Comparison of ENCODE assay signal across 7 mouse cellular contexts in the genomic region with DNA sequence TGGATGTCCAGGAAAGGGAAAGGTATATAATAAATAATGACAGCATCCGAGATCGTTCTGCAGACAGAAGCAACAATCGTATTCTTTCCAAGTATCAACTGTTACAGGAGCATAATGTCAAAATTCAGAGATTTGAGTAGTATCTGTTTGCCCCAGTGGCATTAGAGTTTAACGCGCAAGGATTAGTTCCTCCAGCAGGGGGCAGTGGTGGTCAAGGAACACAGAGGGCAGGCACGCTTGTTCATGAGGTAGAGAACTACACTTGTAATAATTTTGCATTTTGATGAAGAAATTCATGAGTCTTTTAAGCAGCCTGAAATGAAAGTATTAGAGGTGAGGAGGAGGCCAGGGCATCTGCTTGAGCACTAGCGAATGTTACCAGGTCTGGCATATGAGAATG. TPM values are rescaled to one million over a fixed set of nuclear protein-coding genes. Genes with fewer than 3 reads are reported as not detected.
DNase-seq lines count a peak whose midpoint lies in the region; ATAC-seq and TF ChIP-seq lines count a peak whose summit lies in the region.

No protein-coding gene starts in this region.

- no peak overlapping the region for H3K4me2 ChIP-seq in midbrain, embryonic 11.5 days

- intact Hi-C loops in heart, postnatal 14 days (cut with DNase I), result loop anchor here (1.0 to 10.0 kb wide), 3 partner anchors 62 to 678 kb away; no protein-coding TSS in a partner anchor

- no peak overlapping the region for H3K27ac ChIP-seq in ES-E14 (ENCODE audit: insufficient read depth, low read depth, low read length, poor library complexity, severe bottlenecking)
- no peak overlapping the region for H3K27ac ChIP-seq in midbrain, embryonic 11.5 days (ENCODE audit: low read depth, low read length)
- no peak overlapping the region for H3K27ac ChIP-seq in spleen, adult 2 months (ENCODE audit: insufficient read depth, low read length)

- 12% methylated on average over 7 of the region's 7 CpGs for WGBS in midbrain, embryonic 11.5 days
- WGBS in spleen, adult 2 months, result 6% methylated on average over 7 of the region's 7 CpGs

- peaks cover 0 to 6% of the 10 kb centered on the region in 2 experiments; a peak in 1 of 4 replicates for H3K4me1 ChIP-seq in ES-E14 (ENCODE audit: control insufficient read depth in 2 of 2, insufficient read depth in 2 of 2, low read length in 2 of 2, poor library complexity in 1 of 2)
- no peaks in the 10 kb centered on the region for H3K4me1 ChIP-seq in midbrain, embryonic 11.5 days (ENCODE audit: control insufficient read depth, insufficient read depth, low read length)
- no peaks in the 10 kb centered on the region for H3K4me1 ChIP-seq in spleen, adult 2 months (ENCODE audit: control insufficient read depth, insufficient read depth, insufficient read length)

- H3K9ac ChIP-seq in ES-E14 (ENCODE audit: insufficient read depth, low read depth, low read length, poor library complexity, severe bottlenecking), result no peak overlapping the region
- H3K9ac ChIP-seq in midbrain, embryonic 11.5 days (ENCODE audit: low read length), result no peak overlapping the region

- in situ Hi-C loops in ES-E14 (cut with MboI; ENCODE audit: low sequenced_read_pairs in 2 of 2, unreplicated experiment in 2 of 2), result loop anchor here (10.0 kb wide), 1 partner anchor 118 kb away; no protein-coding TSS in a partner anchor

- TF ChIP-seq POLR2A in spleen, adult 2 months (IDR thresholded peaks at IDR 0.05; ENCODE audit: low read depth, low read length), result no peak

- no peaks in the 10 kb centered on the region for H3K36me3 ChIP-seq in ES-E14 (ENCODE audit: control insufficient read depth, insufficient read depth, low read length, poor library complexity, severe bottlenecking)
- no peaks in the 10 kb centered on the region for H3K36me3 ChIP-seq in midbrain, embryonic 11.5 days (ENCODE audit: control insufficient read depth, insufficient read depth, low read length)
- no peaks in the 10 kb centered on the region for H3K36me3 ChIP-seq in spleen, adult 2 months (ENCODE audit: control insufficient read depth, insufficient read depth, low read length)

- no peaks in the 10 kb centered on the region for H3K27me3 ChIP-seq in midbrain, embryonic 11.5 days (ENCODE audit: control insufficient read depth, insufficient read depth, low read length)
- no peaks in the 10 kb centered on the region for H3K27me3 ChIP-seq in spleen, adult 2 months (ENCODE audit: control insufficient read depth, insufficient read depth, low read length)

- DNase-seq in ES-E14 (ENCODE audit: low read depth, low spot score), result no peak
- peak; percentile 45 for DNase-seq in adrenal gland, adult 8-10 months
- peak; percentile 83 for DNase-seq in embryo, embryonic 9.5 days (ENCODE audit: extremely low spot score)
- DNase-seq in heart, postnatal 14 days, result peak; percentile 84 to 91
- DNase-seq in left cerebral cortex, adult 11 months (ENCODE audit: low spot score), result peak; percentile 57
- peak; percentile 98 for DNase-seq in midbrain, embryonic 11.5 days (ENCODE audit: low spot score, missing footprints)
- peak; percentile 40 to 74 for DNase-seq in spleen, adult 2 months (ENCODE audit: low read depth in 1 of 2, low spot score in 2 of 2)

- TF ChIP-seq CTCF in spleen, adult 2 months (IDR thresholded peaks at IDR 0.05; ENCODE audit: extremely low read depth, insufficient read depth, insufficient read length, insufficient replicate concordance), result peak; percentile 76; the same call in 1 of the 2 replicates

- ATAC-seq in midbrain, embryonic 11.5 days (ENCODE audit: low FRiP score), result no peak

- H3K4me3 ChIP-seq in ES-E14 (ENCODE audit: insufficient read depth in 1 of 2, low read depth in 1 of 2, low read length in 2 of 2, poor library complexity in 1 of 2, severe bottlenecking in 1 of 2), result no peak overlapping the region
- H3K4me3 ChIP-seq in midbrain, embryonic 11.5 days (ENCODE audit: low read depth, low read length), result no peak overlapping the region
- H3K4me3 ChIP-seq in spleen, adult 2 months (ENCODE audit: extremely low read depth, insufficient read depth, insufficient read length), result no peak overlapping the region

- no peaks in the 10 kb centered on the region for H3K9me3 ChIP-seq in ES-E14 (ENCODE audit: control insufficient read depth, insufficient read depth, low read depth, low read length)
- no peaks in the 10 kb centered on the region for H3K9me3 ChIP-seq in midbrain, embryonic 11.5 days (ENCODE audit: control insufficient read depth, low read length)

TF ChIP-seq in ES-E14, 5 proteins besides CTCF, POLR2A, EP300 and RAD21:
- TF ChIP-seq ZC3H11A (IDR thresholded peaks at IDR 0.05; ENCODE audit: borderline replicate concordance, low read depth, low read length), result peak; percentile 98
- no peak for TF ChIP-seq MAFK (IDR thresholded peaks at IDR 0.05; ENCODE audit: insufficient read depth, low read depth, low read length)

RNA-seq across cellular contexts. Expression of gene Map3k9, which starts 15.6 kb away (rescaled TPM):
- total RNA-seq in ES-E14 (2012; rRNA removed), result 5.4 and 9.9 TPM in 2 replicates
- total RNA-seq in adrenal gland, adult 8-10 months (2022), result 1 to 10 TPM; 1.6 to 9.7 (median 5.5) TPM
- total RNA-seq in heart, postnatal 14 days (2021), result under 1 TPM; 0.22 to 0.29 TPM
- 1.9 and 2.2 TPM in 2 replicates for polyA plus RNA-seq in midbrain, embryonic 11.5 days (2014; fragmentation: Nextera tagmentation; extraction: Ambion mirVana)
- 2.9 and 3.5 TPM in 2 replicates for polyA plus RNA-seq in spleen, adult 2 months (2012; rRNA removed)
